Mouse (Mus musculus) heart, postnatal 0 days (tissue): ENCODE data around the gene Wnk1. TPM values are rescaled to one million over a fixed set of nuclear protein-coding genes. Genes with fewer than 3 reads are reported as not detected.

Experiments
- ATAC-seq: fragments of 200-750 bp; cut with Nextera tagmentation; 2 replicates; pipeline ENCODE4 v1.8.0; 2017; ENCODE audit warnings: low read depth, moderate number of reproducible peaks, moderate library complexity; ENCODE audit not compliant: insufficient read depth
- DNase-seq: peaks from one replicate; pipeline ENCODE4 v3.0.0-alpha.2; 2016; ENCODE audit warnings: low spot score
- H3K27ac ChIP-seq: fragments of 300-500 bp; sonication (generic); 2 replicates; pipeline ENCODE4 v1.5.1; 2014; ENCODE audit warnings: low read depth, mild to moderate bottlenecking
- H3K27me3 ChIP-seq: fragments of 300-500 bp; sonication (generic); 2 replicates; pipeline ENCODE4 v1.6.1; 2014; ENCODE audit warnings: low read length, mixed read lengths; ENCODE audit not compliant: control insufficient read depth, insufficient read depth
- H3K36me3 ChIP-seq: fragments of 300-500 bp; sonication (generic); replicated peaks from 2 replicates; pipeline ENCODE4 v1.6.1; 2014; ENCODE audit warnings: low read length, mixed read lengths; ENCODE audit not compliant: control insufficient read depth, insufficient read depth
- H3K4me1 ChIP-seq: fragments of 300-500 bp; sonication (generic); 2 replicates; pipeline ENCODE4 v1.6.1; 2014; ENCODE audit warnings: antibody characterized with exemption; ENCODE audit not compliant: control insufficient read depth, insufficient read depth
- H3K4me2 ChIP-seq: fragments of 300-500 bp; sonication (generic); 2 replicates; pipeline ENCODE4 v1.6.1; 2014; ENCODE audit warnings: low read depth, mild to moderate bottlenecking, low read length, moderate library complexity
- H3K4me3 ChIP-seq: fragments of 300-500 bp; sonication (generic); 2 replicates; pipeline ENCODE4 v1.5.1; 2014; ENCODE audit warnings: low read depth, low read length
- H3K9ac ChIP-seq: fragments of 300-500 bp; sonication (generic); replicated peaks from 2 replicates; pipeline ENCODE4 v1.6.1; 2014; ENCODE audit warnings: low read depth, low read length, mixed read lengths
- H3K9me3 ChIP-seq: fragments of 300-500 bp; sonication (generic); replicated peaks from 2 replicates; pipeline ENCODE4 v1.6.1; 2016; ENCODE audit warnings: low read length; ENCODE audit not compliant: control insufficient read depth
- CTCF ChIP-seq: IDR thresholded peaks from 2 replicates; pipeline ENCODE4 v1.5.1; 2016; ENCODE audit warnings: antibody characterized with exemption, control low read depth, low read depth
- EP300 ChIP-seq: IDR thresholded peaks from 2 replicates; pipeline ENCODE4 v1.6.1; 2016; ENCODE audit warnings: antibody characterized with exemption, low read depth
- WGBS: fragments of 180-500 bp; shearing (Covaris S2); extraction: QIAGEN DNeasy Blood & Tissue Kit; methylation state at CpG from one replicate; pipeline ENCODE4 v1.1.7; 2014; 5-methylcytosine and 5-hydroxymethylcytosine counted together
- polyA plus RNA-seq: library from polyadenylated mRNA; unstranded; fragments of >200 nt; fragmentation: Nextera tagmentation; extraction: Ambion mirVana; gene quantifications from 2 replicates; pipeline ENCODE4 v1.2.1, GENCODE M21; 2015
- total RNA-seq: library from RNA; depleted of rRNA; stranded (reverse); fragments of >200 nt; gene quantifications from 2 replicates; pipeline ENCODE4 v1.2.3, GENCODE M21; 2014; ENCODE audit warnings: low replicate concordance

Gene Wnk1
- total and polyA plus RNA-seq, 2 experiments from 2014 or later, result 59.2 to 179 TPM

DNA sequence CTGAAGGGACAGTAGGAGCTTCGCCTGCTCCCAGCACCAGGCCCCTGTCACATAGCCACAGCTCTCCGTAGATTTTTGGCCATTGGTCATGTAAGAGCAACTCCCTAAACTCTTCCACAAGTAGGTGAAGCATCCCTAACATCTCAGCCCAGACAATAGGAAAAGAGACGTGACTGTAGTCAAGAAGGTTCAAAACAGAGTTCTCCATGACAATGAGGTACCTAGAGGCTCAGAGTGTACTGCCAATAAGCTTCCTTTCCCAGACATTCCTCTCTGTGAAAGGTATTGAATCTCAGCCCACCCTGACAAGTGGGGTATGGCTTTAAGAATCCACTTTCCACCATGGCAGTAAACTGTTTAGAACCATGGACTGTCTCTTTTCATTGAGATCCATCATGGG, 31.1 kb upstream of the Wnk1 start:
- no peaks in the 10 kb centered on the region for H3K9me3 ChIP-seq
- ATAC-seq, result no peak

DNA sequence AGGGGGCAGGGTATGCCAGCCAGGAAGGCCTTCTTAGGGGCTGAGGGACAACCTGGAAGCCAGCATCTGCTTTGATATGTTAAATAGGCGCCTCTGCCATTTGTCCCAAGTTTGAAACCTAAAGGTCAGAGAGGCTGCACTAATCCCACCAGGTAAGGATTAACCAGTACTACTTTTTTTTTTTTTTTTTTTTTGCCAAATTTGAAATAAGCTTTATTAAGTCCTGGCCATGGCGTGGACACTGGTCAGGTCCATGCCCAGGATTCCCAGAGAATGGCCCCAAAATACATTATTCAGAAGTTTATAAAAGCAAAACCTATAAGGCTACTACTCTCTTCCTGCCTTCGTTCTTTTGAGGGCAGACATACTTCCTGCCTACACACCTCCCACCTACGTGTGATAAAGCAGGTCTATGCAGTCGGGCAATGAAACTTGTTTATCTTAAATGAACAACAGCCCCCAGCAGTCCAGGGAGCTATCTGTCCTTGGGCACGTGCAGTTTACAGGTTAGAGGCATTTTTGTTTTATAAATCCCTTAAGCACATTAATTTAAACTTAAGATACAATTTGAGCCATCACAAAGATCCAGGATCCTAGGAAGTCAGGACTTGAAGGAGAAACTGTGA, 27.2 kb upstream of the Wnk1 start:
- TF ChIP-seq EP300 (no peak), CTCF (no peak)
- no peak overlapping the region for H3K27ac ChIP-seq
- 70% methylated on average over 6 of the region's 6 CpGs for WGBS
- H3K4me3 ChIP-seq, result no peak overlapping the region
- H3K4me1 ChIP-seq, result no peaks in the 10 kb centered on the region
- no peak overlapping the region for H3K4me2 ChIP-seq
- ATAC-seq, result no peak
- H3K27me3 ChIP-seq, result no peaks in the 10 kb centered on the region
- H3K36me3 ChIP-seq, result no peaks in the 10 kb centered on the region
- no peaks in the 10 kb centered on the region for H3K9me3 ChIP-seq
- no peak for DNase-seq
- no peak overlapping the region for H3K9ac ChIP-seq

More for the DNA sequence above, 31.1 kb upstream of the Wnk1 start:
- Histone ChIP-seq H3K4me2 (no peak overlapping the region), H3K4me1 (no peaks in the 10 kb centered on the region), H3K36me3 (no peaks in the 10 kb centered on the region), H3K9ac (no peak overlapping the region), H3K27ac (no peak overlapping the region), H3K27me3 (no peaks in the 10 kb centered on the region), H3K4me3 (no peak overlapping the region)
- WGBS, result 85% methylated on average over 3 of the region's 3 CpGs
- DNase-seq, result no peak
- TF ChIP-seq CTCF, result no peak
- TF ChIP-seq EP300, result no peak

DNA sequence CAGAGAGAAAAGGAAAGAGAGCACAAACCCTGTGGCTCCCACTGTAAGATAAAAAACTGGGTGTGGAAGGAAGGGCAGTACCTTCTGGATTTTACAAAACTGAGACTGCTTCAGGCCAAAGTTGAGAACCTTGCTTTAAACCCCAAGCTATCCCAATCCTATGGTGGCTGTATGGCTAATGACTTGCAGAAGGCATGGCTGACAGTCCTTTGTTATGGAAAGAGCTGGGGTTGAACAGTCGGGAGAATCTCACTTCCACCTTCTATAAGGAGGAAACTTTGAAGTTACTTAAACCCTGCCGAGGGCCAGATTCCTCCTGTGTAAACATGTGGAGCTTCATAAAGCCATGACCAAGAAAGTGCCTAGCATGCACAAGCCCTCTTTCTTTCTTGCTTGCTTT, 26.2 kb upstream of the Wnk1 start:
- Histone ChIP-seq H3K27ac (no peak overlapping the region), H3K4me1 (no peaks in the 10 kb centered on the region), H3K9me3 (no peaks in the 10 kb centered on the region), H3K27me3 (no peaks in the 10 kb centered on the region), H3K36me3 (no peaks in the 10 kb centered on the region), H3K4me2 (no peak overlapping the region), H3K9ac (no peak overlapping the region), H3K4me3 (no peak overlapping the region)
- no peak for TF ChIP-seq CTCF
- no peak for TF ChIP-seq EP300
- no peak for DNase-seq
- WGBS, result 62% methylated on average over 2 of the region's 2 CpGs
- ATAC-seq, result no peak

DNA sequence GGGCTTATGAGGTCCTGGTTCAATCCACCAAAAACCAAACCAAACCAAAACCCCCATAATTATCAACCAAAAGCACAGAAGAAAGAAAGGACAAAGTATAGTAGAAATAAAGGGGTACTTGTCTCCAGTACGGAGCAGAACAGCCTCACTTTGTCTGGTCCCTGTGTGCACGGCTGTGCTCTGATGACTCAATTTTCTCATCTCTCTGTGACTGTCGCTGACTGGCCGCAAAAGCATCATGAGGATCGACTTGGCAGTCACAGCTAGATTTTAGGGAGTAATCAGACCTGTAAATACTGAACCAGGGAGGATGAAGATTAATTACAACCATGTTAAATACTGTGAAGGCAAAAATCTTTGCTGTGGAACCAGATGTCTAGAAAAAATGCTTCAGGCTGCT, 24.5 kb upstream of the Wnk1 start:
- DNase-seq (no peak), ATAC-seq (no peak)
- peaks cover 1% of the 10 kb centered on the region; the same call in 1 of the 2 replicates for H3K4me1 ChIP-seq
- no peak overlapping the region for H3K4me3 ChIP-seq
- H3K9ac ChIP-seq, result no peak overlapping the region
- TF ChIP-seq EP300 (no peak), CTCF (no peak)
- no peaks in the 10 kb centered on the region for H3K27me3 ChIP-seq
- no peaks in the 10 kb centered on the region for H3K9me3 ChIP-seq
- no peaks in the 10 kb centered on the region for H3K36me3 ChIP-seq
- no peak overlapping the region for H3K4me2 ChIP-seq
- no peak overlapping the region for H3K27ac ChIP-seq
- WGBS, result 84% methylated on average over 5 of the region's 5 CpGs

DNA sequence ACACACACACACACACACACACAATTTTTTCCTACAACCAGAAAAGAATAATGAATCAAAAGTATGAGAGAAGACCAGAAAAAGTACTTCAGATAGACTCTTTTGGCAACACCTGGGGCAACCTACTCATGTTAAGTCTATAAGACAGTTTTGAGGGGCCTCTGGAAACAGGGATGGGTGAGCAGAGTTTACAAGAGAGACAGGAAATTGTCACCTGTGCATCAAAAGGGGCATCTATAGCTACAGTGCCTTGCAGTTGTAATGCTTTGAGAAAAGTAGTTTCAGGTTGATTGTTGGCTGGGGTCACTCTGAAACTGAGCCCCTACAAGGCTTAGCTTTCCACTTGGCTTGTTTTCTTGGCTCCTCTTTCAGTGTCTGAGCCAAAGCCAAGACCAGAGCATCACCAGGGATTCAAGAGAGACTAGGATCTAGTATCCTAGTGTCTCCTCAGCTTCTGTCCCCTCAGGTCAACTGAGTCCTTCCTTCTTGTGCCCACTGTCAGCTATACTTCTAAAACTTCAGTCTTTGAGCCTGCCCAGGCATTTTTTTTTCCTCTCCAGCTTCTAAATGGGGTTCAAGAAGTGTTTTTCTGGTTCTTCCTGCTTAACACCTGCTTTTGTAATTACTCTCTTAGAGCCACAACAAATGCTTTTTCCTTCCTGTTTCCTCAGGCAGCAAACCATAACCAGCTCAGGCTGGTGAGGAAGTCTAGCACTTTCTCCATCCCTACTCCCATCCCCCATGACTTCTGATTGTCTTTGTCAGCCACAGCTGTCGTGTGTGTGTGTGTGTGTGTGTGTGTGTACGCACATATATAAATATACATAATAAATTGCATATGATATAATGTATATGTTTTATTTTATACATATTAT, 17.4 kb upstream of the Wnk1 start:
- peaks cover 8% of the 10 kb centered on the region for H3K4me1 ChIP-seq
- H3K27ac ChIP-seq, result peak overlapping the region; percentile 76
- no peak overlapping the region for H3K9ac ChIP-seq
- H3K36me3 ChIP-seq, result no peaks in the 10 kb centered on the region
- no peak for ATAC-seq
- 70% methylated on average over 2 of the region's 2 CpGs for WGBS
- TF ChIP-seq CTCF (no peak), EP300 (no peak)
- H3K4me2 ChIP-seq, result no peak overlapping the region
- no peak overlapping the region for H3K4me3 ChIP-seq
- H3K27me3 ChIP-seq, result no peaks in the 10 kb centered on the region
- no peak for DNase-seq
- H3K9me3 ChIP-seq, result no peaks in the 10 kb centered on the region
